Mouse (Mus musculus) left cerebral cortex, adult 18-20 months (tissue): Measurements from ENCODE around the gene Olfr1217. TPM values are rescaled to one million over a fixed set of nuclear protein-coding genes. Genes with fewer than 3 reads are reported as not detected.
"Not testable (repeated sequence)": the region's sequence is repeated elsewhere in the genome, so short reads cannot be mapped to it uniquely, and the experiment has no call there.

Experiments
- DNase-seq, 2 experiments: peaks; one replicate each; pipeline ENCODE4 v3.0.0; 2021 to 2022; ENCODE audit warnings: low spot score in 2 of 2, mixed read lengths in 1 of 2
- long read RNA-seq, 2 experiments: library from polyadenylated mRNA; stranded (forward); transcript quantifications; one replicate each; pipeline ENCODE4 v2.0.0; 2021
- total RNA-seq, 2 experiments: library from RNA; stranded (reverse); gene quantifications; 2 replicates each; pipeline ENCODE4 v1.2.3; 2021

The Olfr1217 gene
- not detected for total RNA-seq
- long read RNA-seq, experiment 1: 0 reads
- long read RNA-seq, experiment 2: 0 reads

DNA sequence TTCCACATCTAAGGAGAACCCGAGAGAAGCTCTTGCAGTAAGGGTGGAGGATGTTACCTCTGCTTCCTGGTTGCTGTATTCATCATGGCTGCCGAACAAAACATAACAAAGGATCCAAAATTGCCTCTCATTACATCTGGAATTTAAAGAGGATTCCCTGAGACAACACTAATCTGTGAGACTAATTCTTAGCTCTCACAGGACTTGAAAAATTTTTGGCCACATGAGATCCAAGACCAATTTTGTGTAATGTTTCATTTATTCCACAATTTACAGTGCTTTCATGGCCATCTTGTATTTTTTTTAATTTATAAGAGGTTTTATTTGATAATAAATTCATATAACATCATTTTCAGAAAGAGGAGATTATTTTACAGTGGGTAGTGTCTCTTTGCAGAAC, at the start of gene Olfr1217:
Gene Olfr1217 (minus strand): TSS at position 101 of the 400 bp plus-strand sequence.
- DNase-seq: no peak

DNA sequence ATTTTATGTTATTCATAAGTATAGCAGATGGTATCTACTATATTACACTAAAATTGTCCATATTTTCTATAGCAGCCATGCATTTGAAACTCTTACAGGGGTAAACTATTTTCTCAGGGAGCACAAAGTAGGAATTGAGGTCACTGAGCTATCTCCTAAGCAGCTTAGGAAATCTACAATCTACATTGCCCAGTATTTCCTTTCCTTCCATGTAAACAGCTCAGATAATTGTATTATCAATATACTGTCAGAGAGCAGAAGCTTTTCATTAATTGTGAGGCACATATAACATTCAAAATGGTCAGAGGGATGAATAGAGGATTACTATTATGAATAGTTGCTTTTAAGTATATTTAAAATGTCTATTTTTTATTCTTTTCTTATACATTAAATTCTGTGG, 49.6 kb upstream of the Olfr1217 start:
- DNase-seq: no peak

DNA sequence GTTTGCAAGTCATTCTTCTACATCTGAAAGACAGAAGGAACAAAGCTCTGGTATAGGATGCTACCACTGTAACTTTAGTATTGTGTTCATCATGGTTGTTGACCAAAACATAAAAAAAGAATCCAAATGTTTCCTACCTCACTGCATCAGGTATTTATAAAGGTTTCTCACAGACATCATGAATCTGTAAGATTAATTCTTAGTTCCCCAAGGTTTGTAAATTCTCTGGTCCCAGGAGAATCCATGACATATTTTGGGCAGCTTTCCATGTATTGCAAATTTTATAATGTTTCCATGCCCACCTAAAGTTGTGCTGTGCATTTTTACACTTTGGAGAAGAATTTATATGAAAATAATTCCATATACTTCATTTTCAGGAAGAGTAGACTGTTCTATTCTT, 29.2 kb upstream of the Olfr1217 start, which contains the start of gene Olfr1218:
Gene Olfr1218 (minus strand): TSS at position 101 of the 400 bp plus-strand sequence.
- no peak for DNase-seq

DNA sequence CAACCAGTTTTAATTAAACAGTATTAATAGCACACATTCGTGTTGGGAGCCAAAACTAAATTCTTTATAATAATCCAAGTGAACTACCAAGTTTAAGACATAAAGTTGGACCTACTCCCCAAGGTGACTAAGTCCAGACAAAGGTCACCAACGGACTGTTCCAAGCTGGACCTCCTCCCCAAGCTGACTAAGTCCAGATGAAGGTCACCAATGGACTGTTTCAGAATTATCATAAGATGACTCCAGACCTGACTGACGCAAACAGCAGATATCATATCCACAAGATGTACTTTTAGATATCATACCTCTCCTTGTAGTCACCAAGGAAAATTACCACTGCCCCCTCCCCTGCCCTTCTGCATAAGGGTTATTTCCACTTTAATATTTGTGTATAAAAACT, 10.4 kb downstream of the Olfr1217 start:
- not testable (repeated sequence) for DNase-seq

DNA sequence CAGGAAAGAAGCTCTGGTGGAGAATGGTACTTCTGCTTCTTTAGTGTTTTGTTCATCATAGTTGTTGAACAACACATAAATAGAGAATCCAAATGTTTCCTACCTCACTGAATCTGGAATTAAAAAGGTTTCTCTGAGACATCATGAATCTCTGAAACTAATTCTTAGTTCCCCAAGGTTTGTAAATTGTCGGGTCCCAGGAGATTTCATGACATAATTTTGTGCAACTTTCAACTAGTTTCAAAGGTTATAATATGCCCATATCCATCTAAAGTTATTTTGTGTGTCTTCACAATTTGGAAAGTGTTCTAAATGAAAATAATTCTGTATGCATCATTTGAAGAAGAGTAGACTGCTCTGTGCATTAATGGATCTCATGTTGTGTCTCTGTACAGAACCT, 13.6 kb downstream of the Olfr1217 start, which contains the start of gene Olfr1216:
Gene Olfr1216 (minus strand): TSS at position 101 of the 400 bp plus-strand sequence.
- no peak for DNase-seq

DNA sequence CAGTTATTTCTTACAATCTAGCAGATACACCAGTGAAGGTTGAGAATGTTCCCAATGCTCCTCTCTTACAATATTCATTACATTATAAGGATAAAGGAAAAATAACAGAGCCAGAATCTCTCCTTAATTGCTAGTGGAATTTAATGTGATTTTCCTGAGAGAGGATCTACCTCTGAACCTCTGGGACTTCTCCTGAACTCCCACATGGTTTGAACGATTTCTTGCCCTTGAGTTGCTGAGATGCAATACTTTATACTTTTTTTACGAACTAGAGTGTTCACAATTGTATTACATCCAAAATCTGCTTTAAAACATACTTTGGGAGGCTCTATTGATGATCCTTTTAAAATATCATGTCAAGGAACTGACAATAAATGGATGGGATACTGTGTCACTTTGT, 25.0 kb downstream of the Olfr1217 start, which contains the start of gene Olfr1215:
Gene Olfr1215 (minus strand): TSS at position 101 of the 400 bp plus-strand sequence.
- DNase-seq: no peak

DNA sequence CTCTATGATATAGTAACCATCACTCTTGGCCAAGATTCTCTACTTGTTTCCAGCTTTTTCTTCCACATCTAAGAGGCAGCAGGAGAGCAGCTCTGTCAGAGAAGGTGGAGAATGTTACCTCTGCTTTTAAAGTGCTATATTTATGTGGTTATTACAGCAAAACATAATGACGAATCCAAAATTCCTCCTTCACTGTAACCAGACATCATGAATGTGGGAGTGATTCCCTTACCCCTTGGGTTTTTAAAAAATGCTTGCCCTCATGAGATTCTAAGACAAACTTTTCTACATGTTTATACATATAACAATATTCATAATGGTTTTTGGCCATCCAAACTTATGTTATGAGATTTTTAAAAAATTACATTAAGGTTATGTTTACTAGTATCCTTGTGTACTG, 39.3 kb downstream of the Olfr1217 start, which contains the start of gene Olfr1214:
Gene Olfr1214 (minus strand): TSS at position 101 of the 400 bp plus-strand sequence.
- no peak for DNase-seq

DNA sequence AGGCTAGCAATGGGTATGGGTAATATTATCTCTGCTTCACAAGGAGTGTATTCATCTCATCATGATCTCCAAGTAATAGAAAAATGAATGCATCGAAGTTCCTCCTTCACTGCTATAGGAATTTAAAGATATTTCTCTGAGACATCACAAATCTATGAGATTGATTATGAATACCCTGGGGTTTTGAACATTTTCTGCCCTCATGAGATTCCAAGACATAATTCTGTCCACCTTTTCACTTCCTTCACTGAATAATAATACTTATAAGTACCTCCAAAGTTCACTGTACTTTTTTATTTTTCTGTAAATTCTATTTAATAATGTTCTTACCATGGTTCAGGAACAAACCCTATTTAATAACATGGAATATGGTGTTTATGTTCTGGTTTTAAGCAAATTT, 51.7 kb downstream of the Olfr1217 start, which contains the start of gene Gm13762:
Gene Gm13762 (minus strand): TSS at position 101 of the 400 bp plus-strand sequence.
- DNase-seq: no peak

Other genes starting within 250 kb of the Olfr1217 start
- gene Olfr1201, start 239.0 kb downstream of the Olfr1217 start, total RNA-seq: not detected
- gene Olfr1202, start 217.6 kb downstream of the Olfr1217 start, total RNA-seq: not detected
- not detected for gene Olfr1205, start 202.3 kb downstream of the Olfr1217 start, total RNA-seq
- not detected for gene Olfr1204, start 182.8 kb downstream of the Olfr1217 start, total RNA-seq
- gene Olfr1206, start 168.8 kb downstream of the Olfr1217 start, total RNA-seq: not detected
- gene Olfr1208, start 129.8 kb downstream of the Olfr1217 start, total RNA-seq: not detected
- not detected for gene Olfr1209, start 116.9 kb downstream of the Olfr1217 start, total RNA-seq
- not detected for gene Olfr1211, start 94.0 kb downstream of the Olfr1217 start, total RNA-seq
- gene Olfr1212, start 78.1 kb downstream of the Olfr1217 start, total RNA-seq: not detected
- not detected for gene Gm13762, start 51.8 kb downstream of the Olfr1217 start, total RNA-seq
- gene Olfr1214, start 39.4 kb downstream of the Olfr1217 start, total RNA-seq: not detected
- not detected for gene Olfr1215, start 25.1 kb downstream of the Olfr1217 start, total RNA-seq
- not detected for gene Olfr1216, start 13.7 kb downstream of the Olfr1217 start, total RNA-seq
- not detected for gene Olfr1218, start 29.1 kb upstream of the Olfr1217 start, total RNA-seq
- gene Olfr1219, start 51.4 kb upstream of the Olfr1217 start, total RNA-seq: not detected
- gene Olfr1220, start 74.8 kb upstream of the Olfr1217 start, total RNA-seq: not detected
- gene Olfr1221, start 85.2 kb upstream of the Olfr1217 start, total RNA-seq: not detected
- gene Olfr1222, start 101.0 kb upstream of the Olfr1217 start, total RNA-seq: not detected
- gene Olfr1223, start 119.5 kb upstream of the Olfr1217 start, total RNA-seq: not detected
- not detected for gene Olfr1224-ps1, start 132.0 kb upstream of the Olfr1217 start, total RNA-seq
- gene Olfr1225, start 142.6 kb upstream of the Olfr1217 start, total RNA-seq: not detected
- not detected for gene Olfr1226, start 168.0 kb upstream of the Olfr1217 start, total RNA-seq
- not detected for gene Olfr1228, start 222.0 kb upstream of the Olfr1217 start, total RNA-seq